Mouse (Mus musculus) heart, embryonic 12.5 days (tissue): ENCODE measurements around the gene Dtx2. TPM values are rescaled to one million over a fixed set of nuclear protein-coding genes. Genes with fewer than 3 reads are reported as not detected.
"Not testable (repeated sequence)": the region's sequence is repeated elsewhere in the genome, so short reads cannot be mapped to it uniquely, and the experiment has no call there.

Experiments used
- ATAC-seq: fragments of 200-750 bp; cut with Nextera tagmentation; 2 replicates; pipeline ENCODE4 v1.8.0; 2017; ENCODE audit warnings: moderate TSS enrichment, moderate library complexity; ENCODE audit not compliant: insufficient number of reproducible peaks, low FRiP score
- H3K27ac ChIP-seq: fragments of 300-500 bp; sonication (generic); 2 replicates; pipeline ENCODE4 v1.5.1; 2016; ENCODE audit warnings: mild to moderate bottlenecking, moderate library complexity; ENCODE audit not compliant: poor library complexity, severe bottlenecking
- H3K27me3 ChIP-seq: fragments of 300-500 bp; sonication (generic); replicated peaks from 2 replicates; pipeline ENCODE4 v1.6.1; 2016; ENCODE audit warnings: mild to moderate bottlenecking, moderate library complexity
- H3K36me3 ChIP-seq: fragments of 300-500 bp; sonication (generic); 2 replicates; pipeline ENCODE4 v1.6.1; 2016; ENCODE audit warnings: mild to moderate bottlenecking, moderate library complexity
- H3K4me1 ChIP-seq: fragments of 300-500 bp; sonication (generic); replicated peaks from 2 replicates; pipeline ENCODE4 v1.6.1; 2016; ENCODE audit warnings: mild to moderate bottlenecking
- H3K4me2 ChIP-seq: fragments of 300-500 bp; sonication (generic); 2 replicates; pipeline ENCODE4 v1.6.1; 2016; ENCODE audit warnings: mild to moderate bottlenecking, moderate library complexity
- H3K4me3 ChIP-seq: fragments of 300-500 bp; sonication (generic); 2 replicates; pipeline ENCODE4 v1.5.1; 2016; ENCODE audit warnings: mild to moderate bottlenecking
- H3K9ac ChIP-seq: fragments of 300-500 bp; sonication (generic); 2 replicates; pipeline ENCODE4 v1.6.1; 2016; ENCODE audit warnings: mild to moderate bottlenecking, moderate library complexity
- H3K9me3 ChIP-seq: fragments of 300-500 bp; sonication (generic); replicated peaks from 2 replicates; pipeline ENCODE4 v1.6.1; 2016; ENCODE audit warnings: mild to moderate bottlenecking, moderate library complexity
- WGBS: fragments of 180-500 bp; shearing (Covaris S2); methylation state at CpG from one replicate; pipeline ENCODE4 v1.1.7; 2016; 5-methylcytosine and 5-hydroxymethylcytosine counted together
- polyA plus RNA-seq: library from polyadenylated mRNA; unstranded; fragments of >200 nt; fragmentation: Nextera tagmentation; extraction: Ambion mirVana; gene quantifications from 2 replicates; pipeline ENCODE4 v1.2.1, GENCODE M21; 2016

Dtx2 gene
- polyA plus RNA-seq, 1 experiment from 2014 or later, result 28.7 TPM

- not testable (repeated sequence) for H3K9ac ChIP-seq, ATAC-seq, H3K4me2 ChIP-seq, H3K4me1 ChIP-seq, H3K27me3 ChIP-seq, H3K36me3 ChIP-seq, H3K27ac ChIP-seq, H3K4me3 ChIP-seq, H3K9me3 ChIP-seq
- WGBS, result 63% methylated on average over 11 of the region's 11 CpGs
Observed at GRCm38 (mm10) chr5:136066404-136067148, 72.0 kb downstream of the Dtx2 start.

GRCm38 (mm10) chr5:136069411-136069810, 74.8 kb downstream of the Dtx2 start:
- 58% methylated on average over 2 of the region's 2 CpGs for WGBS
- H3K4me1 ChIP-seq, result no peaks in the 10 kb centered on the region
- no peak for ATAC-seq
- no peak overlapping the region for H3K9ac ChIP-seq
- no peak overlapping the region for H3K4me3 ChIP-seq
- no peak overlapping the region for H3K4me2 ChIP-seq
- H3K27ac ChIP-seq, result no peak overlapping the region
- peaks cover 3% of the 10 kb centered on the region; the same call in 1 of the 2 replicates for H3K27me3 ChIP-seq
- H3K9me3 ChIP-seq, result no peaks in the 10 kb centered on the region
- H3K36me3 ChIP-seq, result no peaks in the 10 kb centered on the region

DNA sequence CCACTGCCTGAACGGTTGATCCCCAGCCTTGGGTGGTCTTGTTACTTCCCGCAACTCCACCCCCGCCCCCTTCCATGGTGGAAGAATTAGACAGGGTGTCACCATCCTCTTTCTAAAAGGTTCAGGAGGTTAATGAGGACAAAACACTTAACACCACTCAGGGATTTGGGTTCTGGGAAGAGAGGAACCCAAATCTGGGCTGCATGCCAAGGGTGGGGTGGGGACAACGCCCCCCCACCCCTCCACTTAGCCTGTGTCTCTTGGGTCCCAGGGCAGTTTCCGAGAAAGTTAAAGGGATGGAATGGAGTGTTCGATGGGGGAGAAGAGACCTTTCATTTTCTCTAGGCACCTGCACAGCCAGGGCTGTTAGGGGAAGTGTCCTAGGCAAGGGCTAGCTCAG, 78.5 kb downstream of the Dtx2 start:
- 62% methylated on average over 6 of the region's 6 CpGs for WGBS
- no peak for ATAC-seq
- Histone ChIP-seq H3K4me3 (no peak overlapping the region), H3K27ac (no peak overlapping the region), H3K4me1 (peaks cover 7% of the 10 kb centered on the region; the same call in 1 of the 2 replicates), H3K9me3 (no peaks in the 10 kb centered on the region), H3K27me3 (peaks cover 3% of the 10 kb centered on the region; the same call in 1 of the 2 replicates), H3K9ac (no peak overlapping the region), H3K36me3 (no peaks in the 10 kb centered on the region), H3K4me2 (no peak overlapping the region)

DNA sequence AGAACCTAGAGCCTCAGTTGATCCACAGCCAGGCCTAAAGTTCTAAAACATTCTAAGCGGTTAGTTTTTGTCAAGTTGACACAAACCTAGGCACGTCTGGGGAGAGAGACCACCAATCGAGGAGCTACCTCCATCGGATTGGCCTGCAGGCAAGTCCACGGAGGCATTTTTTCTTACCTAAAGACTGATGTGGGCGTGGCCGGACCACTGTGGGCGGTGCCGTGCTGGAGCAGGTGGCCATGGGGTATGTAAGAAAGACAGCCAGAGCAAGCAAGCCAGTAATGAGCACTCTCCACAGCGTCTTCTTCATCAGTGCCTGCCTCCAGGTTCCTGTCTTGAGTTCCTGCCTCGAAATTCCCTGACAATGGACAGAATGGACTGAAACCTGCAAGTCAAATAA, 78.9 kb downstream of the Dtx2 start:
- H3K36me3 ChIP-seq, result no peaks in the 10 kb centered on the region
- peaks cover 3% of the 10 kb centered on the region; the same call in 1 of the 2 replicates for H3K27me3 ChIP-seq
- H3K9ac ChIP-seq, result no peak overlapping the region
- no peak overlapping the region for H3K27ac ChIP-seq
- no peak overlapping the region for H3K4me3 ChIP-seq
- WGBS, result 58% methylated on average over 11 of the region's 11 CpGs
- ATAC-seq, result no peak
- peaks cover 7% of the 10 kb centered on the region; the same call in 1 of the 2 replicates for H3K4me1 ChIP-seq
- H3K4me2 ChIP-seq, result no peak overlapping the region
- H3K9me3 ChIP-seq, result no peaks in the 10 kb centered on the region

DNA sequence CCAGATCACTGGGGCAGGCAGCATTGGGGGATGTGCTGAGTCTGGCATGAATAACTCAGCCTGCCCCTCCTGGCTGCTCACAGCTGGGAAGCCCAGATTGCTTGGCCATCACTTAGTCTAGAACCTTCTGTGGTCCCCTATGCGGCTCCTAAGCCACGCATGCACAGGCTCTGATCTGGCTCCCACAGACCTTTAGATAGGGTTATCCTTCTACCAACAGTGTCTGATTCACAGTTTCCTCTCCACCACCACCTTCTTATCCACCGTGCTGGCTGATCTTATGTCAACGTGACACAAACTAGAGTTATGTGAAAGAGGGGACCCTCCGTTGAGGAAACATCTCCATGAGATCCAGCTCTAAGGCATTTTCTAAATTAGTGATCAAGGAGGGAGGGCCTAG, 80.5 kb downstream of the Dtx2 start:
- H3K27ac ChIP-seq, result no peak overlapping the region
- H3K36me3 ChIP-seq, result no peaks in the 10 kb centered on the region
- H3K27me3 ChIP-seq, result peaks cover 3% of the 10 kb centered on the region; the same call in 1 of the 2 replicates
- H3K9me3 ChIP-seq, result no peaks in the 10 kb centered on the region
- 71% methylated on average over 5 of the region's 5 CpGs for WGBS
- H3K9ac ChIP-seq, result no peak overlapping the region
- no peak overlapping the region for H3K4me3 ChIP-seq
- ATAC-seq, result no peak
- no peak overlapping the region for H3K4me2 ChIP-seq
- peaks cover 7% of the 10 kb centered on the region; the same call in 1 of the 2 replicates for H3K4me1 ChIP-seq

DNA sequence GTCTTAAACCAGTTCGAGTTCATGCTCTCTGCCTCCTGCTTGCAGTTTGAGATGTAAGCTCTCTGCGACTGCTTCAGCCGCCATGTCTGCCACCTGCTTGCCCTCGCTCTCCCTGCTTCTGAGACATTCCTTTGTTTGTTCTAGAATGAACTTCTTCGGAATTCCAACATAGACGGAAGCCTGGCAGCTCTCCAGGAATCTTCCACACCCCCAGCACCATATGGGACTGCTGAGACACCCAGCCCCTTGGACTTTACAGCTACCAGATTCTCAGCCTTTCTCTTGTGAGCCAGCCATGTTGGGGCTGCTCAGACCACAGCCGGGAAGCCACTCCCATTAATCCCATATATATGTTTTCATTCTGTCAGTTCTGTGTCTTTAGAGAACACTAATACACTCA, 81.7 kb downstream of the Dtx2 start:
- Histone ChIP-seq H3K4me3 (no peak overlapping the region), H3K27ac (no peak overlapping the region), H3K4me2 (no peak overlapping the region), H3K36me3 (no peaks in the 10 kb centered on the region), H3K27me3 (no peaks in the 10 kb centered on the region), H3K9me3 (no peaks in the 10 kb centered on the region), H3K4me1 (peaks cover 7% of the 10 kb centered on the region; the same call in 1 of the 2 replicates), H3K9ac (no peak overlapping the region)
- ATAC-seq, result no peak
- 42% methylated on average over 7 of the region's 7 CpGs for whole genome bisulfite sequencing

DNA sequence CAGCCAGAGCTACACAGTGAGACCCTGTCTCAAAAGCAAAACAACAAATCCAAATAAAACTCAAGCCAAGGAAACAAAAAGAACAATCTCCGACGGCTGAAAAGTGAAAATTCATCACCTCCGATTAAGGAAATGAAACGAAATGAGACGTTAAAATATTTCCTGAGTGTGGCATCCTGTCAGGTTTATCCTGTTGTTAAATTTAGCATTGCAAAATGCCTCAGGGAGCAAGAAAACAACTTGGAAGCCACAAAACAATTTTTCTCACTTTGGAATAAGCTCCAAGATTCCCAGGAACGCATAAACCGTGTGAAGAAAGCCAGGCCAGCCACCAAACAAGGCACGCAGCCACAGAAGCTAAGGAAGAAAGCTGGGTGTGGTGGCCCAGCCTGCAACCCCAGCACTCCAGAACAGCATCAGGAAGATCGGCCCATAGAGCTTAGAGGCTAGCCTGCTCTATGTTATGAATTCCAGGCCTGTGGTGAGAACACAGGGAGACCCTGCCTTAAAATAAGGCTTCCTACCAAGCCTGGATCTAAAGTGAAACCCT, 82.5 kb downstream of the Dtx2 start:
- H3K27ac ChIP-seq, result no peak overlapping the region
- H3K27me3 ChIP-seq, result no peaks in the 10 kb centered on the region
- H3K9ac ChIP-seq, result no peak overlapping the region
- no peaks in the 10 kb centered on the region for H3K36me3 ChIP-seq
- peaks cover 7% of the 10 kb centered on the region; the same call in 1 of the 2 replicates for H3K4me1 ChIP-seq
- no peak overlapping the region for H3K4me3 ChIP-seq
- H3K4me2 ChIP-seq, result no peak overlapping the region
- H3K9me3 ChIP-seq, result no peaks in the 10 kb centered on the region
- WGBS, result 73% methylated on average over 9 of the region's 9 CpGs
- no peak for ATAC-seq

- H3K36me3 ChIP-seq, result no peaks in the 10 kb centered on the region
- 85% methylated on average over 5 of the region's 5 CpGs for WGBS
- H3K4me1 ChIP-seq, result peaks cover 7% of the 10 kb centered on the region
- H3K9ac ChIP-seq, result no peak overlapping the region
- H3K27ac ChIP-seq, result no peak overlapping the region
- H3K4me3 ChIP-seq, result no peak overlapping the region
- no peak overlapping the region for H3K4me2 ChIP-seq
- H3K9me3 ChIP-seq, result no peaks in the 10 kb centered on the region; the same call in 1 of the 2 replicates
- no peaks in the 10 kb centered on the region for H3K27me3 ChIP-seq
- ATAC-seq, result no peak
Observed at GRCm38 (mm10) chr5:136078136-136078535, 83.5 kb downstream of the Dtx2 start.

GRCm38 (mm10) chr5:136082345-136082744, 87.7 kb downstream of the Dtx2 start:
- 77% methylated on average over 4 of the region's 4 CpGs for WGBS
- no peaks in the 10 kb centered on the region for H3K36me3 ChIP-seq
- no peaks in the 10 kb centered on the region; the same call in 1 of the 2 replicates for H3K9me3 ChIP-seq
- no peak overlapping the region for H3K27ac ChIP-seq
- H3K4me3 ChIP-seq, result no peak overlapping the region
- H3K4me1 ChIP-seq, result peaks cover 15% of the 10 kb centered on the region
- peaks cover 32% of the 10 kb centered on the region for H3K27me3 ChIP-seq
- no peak overlapping the region for H3K9ac ChIP-seq
- no peak overlapping the region for H3K4me2 ChIP-seq
- no peak for ATAC-seq
